In genomic region chr4:124714545-124715481, GRCm38 (mm10) we compare ENCODE assay signal across 8 mouse cellular contexts. TPM values are rescaled to one million over a fixed set of nuclear protein-coding genes. Genes with fewer than 3 reads are reported as not detected.
DNase-seq lines count a peak whose midpoint lies in the region; ATAC-seq lines count a peak whose summit lies in the region.

Gene Sf3a3 (plus strand): TSS chr4:124714776.

- H3K4me2 ChIP-seq in embryonic facial prominence, embryonic 13.5 days, result peak within 1 kb of the TSS; percentile 84
- peak within 1 kb of the TSS; percentile 91 for H3K4me2 ChIP-seq in limb, embryonic 13.5 days (replicated peaks)
- peak within 1 kb of the TSS; percentile 97 for H3K4me2 ChIP-seq in midbrain, embryonic 16.5 days (ENCODE audit: low read length)

- H3K27me3 ChIP-seq in embryonic facial prominence, embryonic 13.5 days, result no peaks in the 10 kb centered on the region
- H3K27me3 ChIP-seq in limb, embryonic 13.5 days, result no peaks in the 10 kb centered on the region
- H3K27me3 ChIP-seq in midbrain, embryonic 16.5 days (ENCODE audit: control insufficient read depth, insufficient read depth, low read depth, low read length), result peaks cover 4% of the 10 kb centered on the region; the same call in 1 of the 2 replicates

- peak within 1 kb of the TSS; percentile 96 for H3K9ac ChIP-seq in embryonic facial prominence, embryonic 13.5 days
- peak within 1 kb of the TSS; percentile 93 for H3K9ac ChIP-seq in limb, embryonic 13.5 days
- H3K9ac ChIP-seq in midbrain, embryonic 16.5 days (ENCODE audit: low read depth, low read length), result peak within 1 kb of the TSS; percentile 85

- H3K27ac ChIP-seq in embryonic facial prominence, embryonic 13.5 days, result peak within 1 kb of the TSS; percentile 76
- peak within 1 kb of the TSS; percentile 63 for H3K27ac ChIP-seq in limb, embryonic 13.5 days
- H3K27ac ChIP-seq in midbrain, embryonic 16.5 days (ENCODE audit: low read length), result peak within 1 kb of the TSS; percentile 62

- H3K4me3 ChIP-seq in embryonic facial prominence, embryonic 13.5 days, result peak within 1 kb of the TSS; percentile 97
- H3K4me3 ChIP-seq in limb, embryonic 13.5 days, result peak within 1 kb of the TSS; percentile 97
- peak within 1 kb of the TSS; percentile 87 for H3K4me3 ChIP-seq in midbrain, embryonic 16.5 days (ENCODE audit: low read depth, low read length)

- peak; percentile 88 for ATAC-seq in embryonic facial prominence, embryonic 13.5 days (ENCODE audit: insufficient number of reproducible peaks, insufficient read depth, low FRiP score, low TSS enrichment, low read depth)
- ATAC-seq in limb, embryonic 13.5 days (ENCODE audit: low FRiP score, low read depth), result peak; percentile 93
- peak; percentile 95 for ATAC-seq in midbrain, embryonic 16.5 days

- peaks cover 39% of the 10 kb centered on the region for H3K36me3 ChIP-seq in embryonic facial prominence, embryonic 13.5 days
- H3K36me3 ChIP-seq in limb, embryonic 13.5 days, result peaks cover 37% of the 10 kb centered on the region
- peaks cover 18% of the 10 kb centered on the region; the same call in 1 of the 2 replicates for H3K36me3 ChIP-seq in midbrain, embryonic 16.5 days (ENCODE audit: control insufficient read depth, insufficient read depth, low read length)

- no peaks in the 10 kb centered on the region for H3K9me3 ChIP-seq in embryonic facial prominence, embryonic 13.5 days
- no peaks in the 10 kb centered on the region for H3K9me3 ChIP-seq in limb, embryonic 13.5 days
- H3K9me3 ChIP-seq in midbrain, embryonic 16.5 days (replicated peaks; ENCODE audit: control insufficient read depth, low read length, poor library complexity, severe bottlenecking), result no peaks in the 10 kb centered on the region

- peaks cover 28% of the 10 kb centered on the region for H3K4me1 ChIP-seq in embryonic facial prominence, embryonic 13.5 days
- peaks cover 28% of the 10 kb centered on the region for H3K4me1 ChIP-seq in limb, embryonic 13.5 days
- peaks cover 14% of the 10 kb centered on the region for H3K4me1 ChIP-seq in midbrain, embryonic 16.5 days (ENCODE audit: control insufficient read depth, insufficient read depth, low read length)

- WGBS in embryonic facial prominence, embryonic 13.5 days, result under 1% methylated on average over 57 of the region's 57 CpGs
- under 1% methylated on average over 57 of the region's 57 CpGs for WGBS in limb, embryonic 13.5 days
- under 1% methylated on average over 57 of the region's 57 CpGs for WGBS in midbrain, embryonic 16.5 days

- peak; percentile 98 for DNase-seq in 3134 (ENCODE audit: extremely low read depth, insufficient read length, low spot score)
- peak; percentile 96 for DNase-seq in adrenal gland, postnatal 36 days
- peak; percentile 96 to 98 for DNase-seq in heart, adult 18-20 months
- DNase-seq in kidney, adult 8-10 months, result peak; percentile 94 to 96
- peak; percentile 85 to 94 for DNase-seq in spleen, postnatal 10 days (ENCODE audit: low spot score in 2 of 2)

RNA-seq across cellular contexts. Expression of gene Sf3a3, which starts in this region (rescaled TPM):
- total RNA-seq in adrenal gland, postnatal 36 days (2021), result 10 to 100 TPM; 39.3 to 39.6 TPM
- polyA plus RNA-seq in embryonic facial prominence, embryonic 13.5 days (2015; fragmentation: Nextera tagmentation; extraction: Ambion mirVana), result 177 and 186 TPM in 2 replicates
- 10 to 100 TPM; 18.8 to 19.4 TPM for total RNA-seq in heart, adult 18-20 months (2021)
- polyA plus RNA-seq in limb, embryonic 13.5 days (2015; fragmentation: Nextera tagmentation; extraction: Ambion mirVana), result 180 and 188 TPM in 2 replicates
- polyA plus RNA-seq in midbrain, embryonic 16.5 days (2015; fragmentation: Nextera tagmentation; extraction: Ambion mirVana), result 98.1 and 106 TPM in 2 replicates

Comparison
In these comparisons a context has a peak if more than half of its experiments do, and no peak if none do; other contexts are left out.
1. Peak in every context shown above with its lines: DNase-seq, ATAC-seq, H3K4me3 ChIP-seq and H3K27ac ChIP-seq.